Mouse (Mus musculus): ENCODE results near the gene Ltbp3.
"Not testable (repeated sequence)": the region's sequence is repeated elsewhere in the genome, so short reads cannot be mapped to it uniquely, and the experiment has no call there.

The Ltbp3 gene

GRCm38 (mm10) chr19:5756991-5757636, 16.4 kb downstream of the Ltbp3 start:
- DNase-seq = no peak

GRCm38 (mm10) chr19:5758878-5759403, 18.2 kb downstream of the Ltbp3 start:
- no peak for DNase-seq

- DNase-seq = no peak
These were observed 22.5 kb downstream of the Ltbp3 start for GRCm38 (mm10) chr19:5763163-5763562.

GRCm38 (mm10) chr19:5767271-5767670, 26.6 kb downstream of the Ltbp3 start:
- DNase-seq = peak in 1 of 2 experiments; percentile 38

- no peak for DNase-seq
These were observed 29.6 kb downstream of the Ltbp3 start for GRCm38 (mm10) chr19:5770311-5770710.

GRCm38 (mm10) chr19:5770925-5771860, 30.5 kb downstream of the Ltbp3 start, which contains the start of gene Scyl1:
Gene Scyl1, minus strand, starts transcription at chr19:5771419.
- DNase-seq = peak; percentile 95 to 97

GRCm38 (mm10) chr19:5777387-5778032, 36.8 kb downstream of the Ltbp3 start:
- DNase-seq = no peak

- no peak for DNase-seq
These were observed 37.6 kb downstream of the Ltbp3 start for GRCm38 (mm10) chr19:5778312-5778711.

GRCm38 (mm10) chr19:5780203-5780602, 39.5 kb downstream of the Ltbp3 start:
- DNase-seq = peak in 1 of 2 experiments; percentile 43

GRCm38 (mm10) chr19:5781532-5781931, 40.8 kb downstream of the Ltbp3 start:
- no peak for DNase-seq

GRCm38 (mm10) chr19:5782121-5782520, 41.4 kb downstream of the Ltbp3 start:
- no peak for DNase-seq

- no peak for DNase-seq
These were observed 44.4 kb downstream of the Ltbp3 start for GRCm38 (mm10) chr19:5784958-5785577.

- peak; percentile 87 to 95 for DNase-seq
These were observed 45.9 kb downstream of the Ltbp3 start for GRCm38 (mm10) chr19:5786441-5787114.

- DNase-seq = peak; percentile 84 to 93
These were observed 46.5 kb downstream of the Ltbp3 start for GRCm38 (mm10) chr19:5787128-5787635.

- DNase-seq = no peak
These were observed 47.2 kb downstream of the Ltbp3 start for GRCm38 (mm10) chr19:5787920-5788319.

- no peak for DNase-seq
These were observed 47.9 kb downstream of the Ltbp3 start for GRCm38 (mm10) chr19:5788620-5789019.

- DNase-seq = no peak
These were observed 48.4 kb downstream of the Ltbp3 start for GRCm38 (mm10) chr19:5789066-5789465.

GRCm38 (mm10) chr19:5791329-5791728, 50.6 kb downstream of the Ltbp3 start:
- no peak for DNase-seq

- DNase-seq = peak; percentile 72 to 76
These were observed 52.4 kb downstream of the Ltbp3 start for GRCm38 (mm10) chr19:5793116-5793515.

GRCm38 (mm10) chr19:5793917-5794770, 53.4 kb downstream of the Ltbp3 start:
- not testable (repeated sequence) for DNase-seq
